Mouse (Mus musculus) granulocyte monocyte progenitor cell, adult 5-6 weeks (primary cell): Measurements from ENCODE around the gene Vps26c. TPM values are rescaled to one million over a fixed set of nuclear protein-coding genes. Genes with fewer than 3 reads are reported as not detected.

ENCODE experiments used
- total RNA-seq, 2 experiments: library from RNA; stranded (forward) in 1 of 2; stranded (reverse) in 1 of 2; fragments of 200-712, 200-1000 nt in 1 of 2; fragments of >200 nt in 1 of 2; fragmentation: Nextera tagmentation in 1 of 2; gene quantifications; 2 replicates each; pipeline ENCODE4 v1.2.3; 2014 to 2017

Vps26c gene
- total RNA-seq, 2 experiments from 2014 or later = 19.9 to 27.4 TPM

Other genes with a start within 250 kb of the Vps26c start
- 6.9 and 11.7 TPM in 2 replicates for gene Hlcs, start 213.3 kb downstream of the Vps26c start, total RNA-seq (2014; fragmentation: Nextera tagmentation)
- 6.2 and 6.7 TPM in 2 replicates for gene Hlcs, start 213.3 kb downstream of the Vps26c start, total RNA-seq (2017)
- not detected in 2 replicates for gene Ripply3, start 198.4 kb downstream of the Vps26c start, total RNA-seq (2014; fragmentation: Nextera tagmentation)
- gene Ripply3, start 198.4 kb downstream of the Vps26c start, total RNA-seq (2017) = not detected in 2 replicates
- 63.4 and 64.2 TPM in 2 replicates for gene Ttc3, start 156.2 kb downstream of the Vps26c start, total RNA-seq (2014; fragmentation: Nextera tagmentation)
- gene Ttc3, start 156.2 kb downstream of the Vps26c start, total RNA-seq (2017) = 84.1 and 118 TPM in 2 replicates
- 38.2 and 48.2 TPM in 2 replicates for gene Pigp, start 155.0 kb downstream of the Vps26c start, total RNA-seq (2014; fragmentation: Nextera tagmentation)
- 13.4 and 26.4 TPM in 2 replicates for gene Pigp, start 155.0 kb downstream of the Vps26c start, total RNA-seq (2017)
- 35.6 and 60.1 TPM in 2 replicates for gene Dyrk1a, start 43.2 kb upstream of the Vps26c start, total RNA-seq (2014; fragmentation: Nextera tagmentation)
- 61.1 and 64.9 TPM in 2 replicates for gene Dyrk1a, start 43.2 kb upstream of the Vps26c start, total RNA-seq (2017)